In the genomic region with DNA sequence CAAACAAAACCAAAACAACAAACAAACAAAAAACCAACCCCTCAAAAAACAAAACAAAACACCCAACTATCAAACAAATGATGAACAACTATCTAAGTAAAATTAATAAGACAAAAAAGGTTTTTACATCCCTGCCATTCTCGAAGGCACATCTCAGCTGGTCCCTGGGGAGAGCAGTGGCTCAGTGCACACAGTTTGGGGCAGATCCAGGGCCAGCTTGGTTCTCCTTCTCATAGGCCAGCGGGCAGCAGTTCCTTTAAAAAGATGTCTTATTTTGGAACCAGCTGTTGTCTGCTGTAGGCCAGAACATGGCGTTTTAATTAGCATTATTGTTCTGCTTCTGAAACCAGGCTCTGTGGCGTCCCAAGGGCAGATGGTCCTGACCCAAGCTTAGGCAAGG, we compare ENCODE assay signal across 29 mouse cellular contexts. TPM values are rescaled to one million over a fixed set of nuclear protein-coding genes. Genes with fewer than 3 reads are reported as not detected.
A peak's percentile ranks its signal among the peaks of the same experiment; 100 is the strongest.
DNase-seq lines count a peak whose midpoint lies in the region; ATAC-seq and TF ChIP-seq lines count a peak whose summit lies in the region.
"Had no signal": no experiment of that assay in that cellular context is flagged by ENCODE, and none has a peak within 500 bp of the region (broad histone marks: within the 10 kb centered on the region; RNA-seq: fewer than 3 reads in every experiment).

No protein-coding gene starts in this region.

- no peak overlapping the region for H3K9ac ChIP-seq in midbrain, postnatal 0 days (replicated peaks; ENCODE audit: low read length, poor library complexity, severe bottlenecking)
- H3K9ac ChIP-seq in midbrain, embryonic 16.5 days (ENCODE audit: low read depth, low read length), result no peak overlapping the region
- no peak overlapping the region for H3K9ac ChIP-seq in embryonic facial prominence, embryonic 14.5 days (ENCODE audit: low read depth, low read length)
- H3K9ac ChIP-seq: heart, embryonic 12.5 days; hindbrain, embryonic 15.5 days; intestine, embryonic 15.5 days; limb, embryonic 15.5 days; liver, embryonic 14.5 days; lung, embryonic 15.5 days had no signal

- no peaks in the 10 kb centered on the region for H3K27me3 ChIP-seq in midbrain, postnatal 0 days (ENCODE audit: insufficient read depth, low read length)
- no peaks in the 10 kb centered on the region for H3K27me3 ChIP-seq in midbrain, embryonic 16.5 days (ENCODE audit: control insufficient read depth, insufficient read depth, low read depth, low read length)
- no peaks in the 10 kb centered on the region for H3K27me3 ChIP-seq in embryonic facial prominence, embryonic 14.5 days (replicated peaks; ENCODE audit: control insufficient read depth, insufficient read depth, low read length)
- H3K27me3 ChIP-seq: heart, embryonic 12.5 days; hindbrain, embryonic 15.5 days; intestine, embryonic 15.5 days; limb, embryonic 15.5 days; lung, embryonic 15.5 days; Patski had no signal

- peak overlapping the region; percentile 33; the same call in 1 of the 2 replicates for H3K27ac ChIP-seq in layer of hippocampus, adult 2 months
- H3K27ac ChIP-seq in midbrain, postnatal 0 days (ENCODE audit: low read depth, low read length), result no peak overlapping the region
- H3K27ac ChIP-seq in midbrain, embryonic 16.5 days (ENCODE audit: low read length), result no peak overlapping the region
- peak overlapping the region; percentile 49; the same call in 1 of the 2 replicates for H3K27ac ChIP-seq in embryonic facial prominence, embryonic 14.5 days (replicated peaks; ENCODE audit: low read depth, low read length)
- H3K27ac ChIP-seq: hindbrain, embryonic 15.5 days; intestine, embryonic 15.5 days; left cerebral cortex, adult 2 months; liver, embryonic 14.5 days; lung, embryonic 15.5 days had no signal

- no peak overlapping the region for H3K4me2 ChIP-seq in midbrain, postnatal 0 days (ENCODE audit: low read depth, low read length, poor library complexity, severe bottlenecking)
- H3K4me2 ChIP-seq in midbrain, embryonic 16.5 days (ENCODE audit: low read length), result no peak overlapping the region
- no peak overlapping the region for H3K4me2 ChIP-seq in embryonic facial prominence, embryonic 14.5 days (ENCODE audit: low read depth, low read length)
- H3K4me2 ChIP-seq: heart, embryonic 12.5 days; hindbrain, embryonic 15.5 days; intestine, embryonic 15.5 days; limb, embryonic 15.5 days; lung, embryonic 15.5 days; midbrain, embryonic 11.5 days had no signal

- H3K9me3 ChIP-seq in midbrain, postnatal 0 days (ENCODE audit: low read length), result no peaks in the 10 kb centered on the region
- H3K9me3 ChIP-seq in midbrain, embryonic 16.5 days (replicated peaks; ENCODE audit: control insufficient read depth, low read length, poor library complexity, severe bottlenecking), result no peaks in the 10 kb centered on the region
- no peaks in the 10 kb centered on the region for H3K9me3 ChIP-seq in embryonic facial prominence, embryonic 14.5 days (ENCODE audit: control insufficient read depth, low read length)
- H3K9me3 ChIP-seq: heart, embryonic 12.5 days; hindbrain, embryonic 15.5 days; intestine, embryonic 15.5 days; limb, embryonic 15.5 days; lung, embryonic 15.5 days had no signal

- no peak overlapping the region for H3K4me3 ChIP-seq in layer of hippocampus, adult 2 months
- H3K4me3 ChIP-seq in midbrain, postnatal 0 days (ENCODE audit: low read depth, low read length), result no peak overlapping the region
- no peak overlapping the region for H3K4me3 ChIP-seq in midbrain, embryonic 16.5 days (ENCODE audit: low read depth, low read length)
- no peak overlapping the region for H3K4me3 ChIP-seq in embryonic facial prominence, embryonic 14.5 days (ENCODE audit: low read depth, low read length)
- H3K4me3 ChIP-seq: heart, embryonic 12.5 days; hindbrain, embryonic 15.5 days; intestine, embryonic 15.5 days; left cerebral cortex, adult 2 months; limb, embryonic 15.5 days; lung, embryonic 15.5 days had no signal

- peak; percentile 70 to 76 for DNase-seq in cerebellum, postnatal 10 days
- no peak for DNase-seq in cerebellum, adult 9-10 months
- no peak for DNase-seq in layer of hippocampus, adult 2 months (ENCODE audit: low spot score in 2 of 2)
- DNase-seq in layer of hippocampus, adult 9-10 months (ENCODE audit: low spot score), result no peak
- DNase-seq in midbrain, postnatal 0 days (ENCODE audit: low spot score), result peak; percentile 14
- peak; percentile 48 for DNase-seq in embryonic facial prominence, embryonic 14.5 days (ENCODE audit: low spot score)
- no peak for DNase-seq in Muller cell, postnatal 12 days (ENCODE audit: inconsistent ontology term)
- DNase-seq: adrenal gland, adult 2 months; cerebellum, adult 2 months; gastrocnemius, postnatal 14 days; heart, postnatal 10 days; kidney, adult 9 months; kidney, postnatal 36 days; layer of hippocampus, adult 9-11 months; thymus, adult 18-20 months; thymus, postnatal 36 days had no signal

- 0 out of 2 replicates have a peak, but pooled peaks cover 4% of the 10 kb centered on the region for H3K36me3 ChIP-seq in midbrain, postnatal 0 days (ENCODE audit: insufficient read depth, low read length)
- 0 out of 2 replicates have a peak, but pooled peaks cover 3% of the 10 kb centered on the region for H3K36me3 ChIP-seq in midbrain, embryonic 16.5 days (ENCODE audit: control insufficient read depth, insufficient read depth, low read length)
- H3K36me3 ChIP-seq in embryonic facial prominence, embryonic 14.5 days (ENCODE audit: control insufficient read depth, insufficient read depth, low read length), result no peaks in the 10 kb centered on the region
- H3K36me3 ChIP-seq: heart, embryonic 12.5 days; intestine, embryonic 15.5 days; lung, embryonic 15.5 days had no signal

- no peaks in the 10 kb centered on the region for H3K4me1 ChIP-seq in midbrain, postnatal 0 days (ENCODE audit: insufficient read depth, low read length)
- peaks cover 3% of the 10 kb centered on the region; the same call in 1 of the 2 replicates for H3K4me1 ChIP-seq in midbrain, embryonic 16.5 days (ENCODE audit: control insufficient read depth, insufficient read depth, low read length)
- peaks cover 43% of the 10 kb centered on the region for H3K4me1 ChIP-seq in embryonic facial prominence, embryonic 14.5 days (ENCODE audit: control insufficient read depth, insufficient read depth, low read length)

- ATAC-seq in midbrain, postnatal 0 days (ENCODE audit: low FRiP score), result no peak
- no peak for ATAC-seq in midbrain, embryonic 16.5 days
- no peak for ATAC-seq in embryonic facial prominence, embryonic 14.5 days (ENCODE audit: low read depth)
- ATAC-seq: CD4-positive, CD25-positive, alpha-beta regulatory T cell, adult 4 months; forebrain, embryonic 14.5 days; intestine, embryonic 15.5 days; Patski had no signal

- TF ChIP-seq CTCF in layer of hippocampus, adult 2 months (conservative IDR thresholded peaks at IDR 0.05), result no peak
- TF ChIP-seq CTCF in midbrain, postnatal 0 days (IDR thresholded peaks at IDR 0.05), result no peak

- 48% methylated on average over 4 of the region's 4 CpGs for WGBS in midbrain, postnatal 0 days
- 52% methylated on average over 4 of the region's 4 CpGs for WGBS in midbrain, embryonic 16.5 days
- WGBS in embryonic facial prominence, embryonic 14.5 days, result 50% methylated on average over 4 of the region's 4 CpGs

RNA-seq across cellular contexts. Expression of a gene that starts 50.9 kb away (rescaled TPM):
- total RNA-seq in layer of hippocampus, adult 2 months (2021), result 1 to 10 TPM in 1 of 2 experiments, under 1 TPM in 1; 0.71 to 1.3 TPM
- 3.4 and 3.5 TPM in 2 replicates for total RNA-seq in midbrain, postnatal 0 days (2014; rRNA removed)
- polyA plus RNA-seq in midbrain, postnatal 0 days (2015; fragmentation: Nextera tagmentation; extraction: Ambion mirVana), result 0.48 TPM in 2 replicates
- 0.53 and 0.62 TPM in 2 replicates for polyA plus RNA-seq in midbrain, embryonic 16.5 days (2015; fragmentation: Nextera tagmentation; extraction: Ambion mirVana)
- 8.4 and 9.0 TPM in 2 replicates for polyA plus RNA-seq in embryonic facial prominence, embryonic 14.5 days (2014; fragmentation: Nextera tagmentation; extraction: Ambion mirVana)
- polyA plus RNA-seq: CD4-positive, CD25-positive, alpha-beta regulatory T cell, adult 4 months; Patski; small intestine, adult 2 months had no signal

Comparison
In these comparisons a context has a peak if more than half of its experiments do, and no peak if none do; other contexts are left out.
1. DNase-seq: peak in cerebellum, postnatal 10 days (2 of 2), midbrain, postnatal 0 days (single experiment) and embryonic facial prominence, embryonic 14.5 days (single experiment); none in cerebellum, adult 9-10 months (single experiment), layer of hippocampus, adult 2 months (0 of 2), layer of hippocampus, adult 9-10 months (single experiment) and Muller cell, postnatal 12 days (single experiment).
2. H3K27ac ChIP-seq: peak in layer of hippocampus, adult 2 months (single experiment) and embryonic facial prominence, embryonic 14.5 days (single experiment); none in midbrain, postnatal 0 days (single experiment) and midbrain, embryonic 16.5 days (single experiment).